Mouse (Mus musculus): Measurements from ENCODE around the gene Meis1. TPM values are rescaled to one million over a fixed set of nuclear protein-coding genes. Genes with fewer than 3 reads are reported as not detected.

Meis1 gene
- polyA plus RNA-seq, 1 experiment = 7.8 TPM

GRCm38 (mm10) chr11:18905431-18905830 is 113.4 kb downstream of the Meis1 start:
- 70% methylated on average over 1 of the region's 1 CpGs for WGBS
- H3K4me1 ChIP-seq (ENCODE audit: control insufficient read depth, insufficient read depth, low read length) = no peaks in the 10 kb centered on the region
- H3K4me3 ChIP-seq (replicated peaks; ENCODE audit: control insufficient read depth, low read depth, low read length) = no peak overlapping the region
- TF ChIP-seq POLR2A (IDR thresholded peaks at IDR 0.05; ENCODE audit: borderline replicate concordance, control insufficient read depth, low read depth, low read length) = no peak
- no peak for TF ChIP-seq CTCF (IDR thresholded peaks at IDR 0.05; ENCODE audit: control insufficient read depth, insufficient read depth, low read length)
- no peak overlapping the region for H3K27ac ChIP-seq (ENCODE audit: control insufficient read depth, insufficient read depth, low read depth, low read length, poor library complexity)

DNA sequence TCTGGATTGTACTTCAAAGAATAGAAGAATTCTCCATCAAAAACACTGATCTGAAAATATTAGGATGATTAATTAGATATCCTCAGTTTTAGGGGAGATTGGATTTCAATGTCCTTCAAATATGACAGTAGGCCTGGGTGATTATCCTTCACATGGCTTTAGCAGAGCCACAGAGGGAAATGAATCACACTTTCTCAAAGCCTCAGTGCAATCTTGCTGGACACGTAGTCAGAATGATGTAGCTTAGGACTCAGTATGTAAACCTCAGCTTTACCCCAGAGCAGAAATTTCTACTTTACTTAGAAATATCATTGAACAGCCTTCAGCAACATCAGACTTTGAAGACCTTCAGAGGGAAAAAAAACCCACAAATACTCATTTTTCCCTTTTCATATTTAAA is 113.9 kb downstream of the Meis1 start:
- WGBS = 46% methylated on average over 1 of the region's 1 CpGs
- H3K4me1 ChIP-seq (ENCODE audit: control insufficient read depth, insufficient read depth, low read length) = no peaks in the 10 kb centered on the region
- H3K27ac ChIP-seq (ENCODE audit: control insufficient read depth, insufficient read depth, low read depth, low read length, poor library complexity) = no peak overlapping the region
- no peak overlapping the region for H3K4me3 ChIP-seq (replicated peaks; ENCODE audit: control insufficient read depth, low read depth, low read length)
- TF ChIP-seq CTCF (IDR thresholded peaks at IDR 0.05; ENCODE audit: control insufficient read depth, insufficient read depth, low read length) = no peak
- TF ChIP-seq POLR2A (IDR thresholded peaks at IDR 0.05; ENCODE audit: borderline replicate concordance, control insufficient read depth, low read depth, low read length) = no peak

GRCm38 (mm10) chr11:18904285-18904684 is 114.5 kb downstream of the Meis1 start:
- WGBS = 50% methylated on average over 5 of the region's 5 CpGs
- Histone ChIP-seq H3K4me3 (replicated peaks; ENCODE audit: control insufficient read depth, low read depth, low read length) (no peak overlapping the region), H3K27ac (ENCODE audit: control insufficient read depth, insufficient read depth, low read depth, low read length, poor library complexity) (no peak overlapping the region), H3K4me1 (ENCODE audit: control insufficient read depth, insufficient read depth, low read length) (no peaks in the 10 kb centered on the region)
- TF ChIP-seq CTCF (IDR thresholded peaks at IDR 0.05; ENCODE audit: control insufficient read depth, insufficient read depth, low read length) = no peak
- TF ChIP-seq POLR2A (IDR thresholded peaks at IDR 0.05; ENCODE audit: borderline replicate concordance, control insufficient read depth, low read depth, low read length) = no peak

DNA sequence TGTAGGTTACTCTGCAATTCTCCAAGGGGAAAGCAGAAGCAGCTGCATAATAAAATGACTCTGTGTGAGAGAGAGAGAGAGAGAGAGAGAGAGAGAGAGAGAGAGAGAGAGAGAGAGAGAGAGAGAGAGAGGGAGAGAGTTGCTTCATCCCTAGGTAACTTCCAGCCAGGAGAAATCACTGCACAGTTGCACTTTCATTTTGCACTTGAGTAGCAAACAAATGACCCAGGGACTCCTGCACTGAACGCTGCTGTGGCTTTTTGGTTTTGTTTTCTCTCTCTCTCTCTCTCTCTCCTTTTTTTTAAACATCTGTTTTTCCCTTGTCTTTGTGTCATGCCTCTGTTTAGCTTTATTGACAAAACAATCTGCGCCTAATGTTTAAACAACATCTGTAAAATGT is 118.3 kb downstream of the Meis1 start:
- 42% methylated on average over 2 of the region's 2 CpGs for WGBS
- no peak for TF ChIP-seq CTCF (IDR thresholded peaks at IDR 0.05; ENCODE audit: control insufficient read depth, insufficient read depth, low read length)
- TF ChIP-seq POLR2A (IDR thresholded peaks at IDR 0.05; ENCODE audit: borderline replicate concordance, control insufficient read depth, low read depth, low read length) = no peak
- Histone ChIP-seq H3K4me3 (replicated peaks; ENCODE audit: control insufficient read depth, low read depth, low read length) (no peak overlapping the region), H3K4me1 (ENCODE audit: control insufficient read depth, insufficient read depth, low read length) (no peaks in the 10 kb centered on the region), H3K27ac (ENCODE audit: control insufficient read depth, insufficient read depth, low read depth, low read length, poor library complexity) (no peak overlapping the region)

DNA sequence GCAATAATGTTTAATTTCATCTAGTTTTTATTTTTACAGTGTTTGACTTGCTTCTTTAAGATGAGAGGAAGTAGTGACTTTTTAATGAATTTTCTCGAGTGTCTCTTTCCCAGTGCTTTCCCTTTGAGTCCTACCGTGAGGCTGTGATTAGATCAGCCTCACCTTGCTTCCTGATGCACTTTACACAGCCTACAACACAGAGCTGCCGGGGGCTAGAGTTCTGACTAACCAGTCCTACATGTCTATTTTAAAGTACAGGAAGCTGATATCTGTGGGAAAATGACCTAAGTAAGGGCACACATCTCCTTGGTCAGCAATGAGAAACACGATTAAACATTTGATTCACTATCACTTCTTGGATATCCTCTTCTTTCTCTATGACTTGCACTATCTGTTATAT is 119.9 kb downstream of the Meis1 start:
- 17% methylated on average over 4 of the region's 4 CpGs for WGBS
- H3K4me3 ChIP-seq (replicated peaks; ENCODE audit: control insufficient read depth, low read depth, low read length) = no peak overlapping the region
- TF ChIP-seq POLR2A (IDR thresholded peaks at IDR 0.05; ENCODE audit: borderline replicate concordance, control insufficient read depth, low read depth, low read length) (no peak), CTCF (IDR thresholded peaks at IDR 0.05; ENCODE audit: control insufficient read depth, insufficient read depth, low read length) (no peak)
- H3K27ac ChIP-seq (ENCODE audit: control insufficient read depth, insufficient read depth, low read depth, low read length, poor library complexity) = no peak overlapping the region
- no peaks in the 10 kb centered on the region for H3K4me1 ChIP-seq (ENCODE audit: control insufficient read depth, insufficient read depth, low read length)

DNA sequence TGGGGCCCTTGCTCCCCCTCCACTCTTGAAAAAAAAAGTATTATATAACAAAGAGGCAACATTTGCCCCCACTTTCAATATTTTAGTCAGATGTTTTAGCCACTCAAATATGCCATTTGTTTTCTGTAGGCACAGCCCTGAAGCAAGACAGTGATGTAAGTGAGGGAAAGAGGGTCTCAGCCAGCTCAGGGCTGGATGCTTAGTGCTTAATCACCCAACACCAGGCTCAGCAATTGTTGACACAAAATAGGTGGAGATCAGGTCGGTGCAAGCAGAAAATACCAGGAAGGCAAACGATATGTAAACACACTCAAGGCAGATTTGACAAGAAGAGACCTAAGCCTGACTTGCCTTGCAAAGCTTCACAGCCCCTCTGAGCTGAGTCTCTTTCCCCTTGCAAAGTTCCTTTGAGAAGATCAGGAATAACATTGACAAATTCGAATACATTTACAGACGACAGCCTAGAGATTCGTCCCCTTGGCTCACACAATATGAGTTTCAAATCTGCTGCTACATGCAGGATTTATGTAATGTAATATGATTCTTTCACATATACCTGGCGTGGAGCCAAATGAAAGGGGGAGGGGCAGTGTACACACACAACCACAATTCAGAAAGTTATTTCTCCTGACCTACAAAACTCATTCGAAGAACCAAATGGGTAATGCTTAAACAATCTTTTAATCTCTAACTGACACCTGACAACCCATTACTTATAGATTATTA is 120.7 kb downstream of the Meis1 start:
- Histone ChIP-seq H3K27ac (ENCODE audit: control insufficient read depth, insufficient read depth, low read depth, low read length, poor library complexity) (no peak overlapping the region), H3K4me3 (replicated peaks; ENCODE audit: control insufficient read depth, low read depth, low read length) (no peak overlapping the region), H3K4me1 (ENCODE audit: control insufficient read depth, insufficient read depth, low read length) (no peaks in the 10 kb centered on the region)
- TF ChIP-seq CTCF (IDR thresholded peaks at IDR 0.05; ENCODE audit: control insufficient read depth, insufficient read depth, low read length) (no peak), POLR2A (IDR thresholded peaks at IDR 0.05; ENCODE audit: borderline replicate concordance, control insufficient read depth, low read depth, low read length) (no peak)
- WGBS = 12% methylated on average over 7 of the region's 7 CpGs

- no peak overlapping the region for H3K27ac ChIP-seq (ENCODE audit: control insufficient read depth, insufficient read depth, low read depth, low read length, poor library complexity)
- WGBS = 36% methylated on average over 2 of the region's 2 CpGs
- TF ChIP-seq POLR2A (IDR thresholded peaks at IDR 0.05; ENCODE audit: borderline replicate concordance, control insufficient read depth, low read depth, low read length) (no peak), CTCF (IDR thresholded peaks at IDR 0.05; ENCODE audit: control insufficient read depth, insufficient read depth, low read length) (no peak)
- H3K4me3 ChIP-seq (replicated peaks; ENCODE audit: control insufficient read depth, low read depth, low read length) = no peak overlapping the region
- no peaks in the 10 kb centered on the region for H3K4me1 ChIP-seq (ENCODE audit: control insufficient read depth, insufficient read depth, low read length)
Observed at GRCm38 (mm10) chr11:18897250-18897649, 121.5 kb downstream of the Meis1 start.

- Histone ChIP-seq H3K4me1 (ENCODE audit: control insufficient read depth, insufficient read depth, low read length) (no peaks in the 10 kb centered on the region), H3K27ac (ENCODE audit: control insufficient read depth, insufficient read depth, low read depth, low read length, poor library complexity) (no peak overlapping the region), H3K4me3 (replicated peaks; ENCODE audit: control insufficient read depth, low read depth, low read length) (no peak overlapping the region)
- WGBS = 60% methylated on average over 2 of the region's 2 CpGs
- TF ChIP-seq POLR2A (IDR thresholded peaks at IDR 0.05; ENCODE audit: borderline replicate concordance, control insufficient read depth, low read depth, low read length) (no peak), CTCF (IDR thresholded peaks at IDR 0.05; ENCODE audit: control insufficient read depth, insufficient read depth, low read length) (no peak)
Observed at GRCm38 (mm10) chr11:18892470-18892869, 126.3 kb downstream of the Meis1 start.

DNA sequence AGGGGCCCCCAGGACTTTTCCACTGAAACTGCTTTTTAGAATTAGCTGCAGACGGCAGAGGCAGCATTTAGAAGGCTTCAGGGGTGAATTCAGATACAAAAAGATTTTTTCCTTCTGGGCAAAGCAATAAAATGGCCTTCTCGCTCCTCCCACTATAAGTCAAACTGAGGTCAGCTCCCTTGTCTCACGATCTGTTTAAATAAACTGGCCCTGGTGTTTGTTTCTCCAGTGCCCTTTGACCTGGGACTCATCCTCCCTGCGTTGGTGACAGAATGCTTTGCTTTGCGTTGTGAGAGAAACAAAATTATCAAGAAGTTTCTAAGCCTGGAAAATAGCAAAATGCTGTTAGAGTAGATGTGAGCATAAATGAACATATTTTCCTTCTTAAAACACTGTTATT is 129.6 kb downstream of the Meis1 start:
- Histone ChIP-seq H3K27ac (ENCODE audit: control insufficient read depth, insufficient read depth, low read depth, low read length, poor library complexity) (no peak overlapping the region), H3K4me3 (replicated peaks; ENCODE audit: control insufficient read depth, low read depth, low read length) (no peak overlapping the region), H3K4me1 (ENCODE audit: control insufficient read depth, insufficient read depth, low read length) (no peaks in the 10 kb centered on the region)
- no peak for TF ChIP-seq CTCF (IDR thresholded peaks at IDR 0.05; ENCODE audit: control insufficient read depth, insufficient read depth, low read length)
- TF ChIP-seq POLR2A (IDR thresholded peaks at IDR 0.05; ENCODE audit: borderline replicate concordance, control insufficient read depth, low read depth, low read length) = no peak
- 69% methylated on average over 5 of the region's 5 CpGs for WGBS

All from bone marrow, adult 2 months (tissue).